Mouse (Mus musculus): ENCODE data around the gene Cx3cr1.

Gene Cx3cr1

DNA sequence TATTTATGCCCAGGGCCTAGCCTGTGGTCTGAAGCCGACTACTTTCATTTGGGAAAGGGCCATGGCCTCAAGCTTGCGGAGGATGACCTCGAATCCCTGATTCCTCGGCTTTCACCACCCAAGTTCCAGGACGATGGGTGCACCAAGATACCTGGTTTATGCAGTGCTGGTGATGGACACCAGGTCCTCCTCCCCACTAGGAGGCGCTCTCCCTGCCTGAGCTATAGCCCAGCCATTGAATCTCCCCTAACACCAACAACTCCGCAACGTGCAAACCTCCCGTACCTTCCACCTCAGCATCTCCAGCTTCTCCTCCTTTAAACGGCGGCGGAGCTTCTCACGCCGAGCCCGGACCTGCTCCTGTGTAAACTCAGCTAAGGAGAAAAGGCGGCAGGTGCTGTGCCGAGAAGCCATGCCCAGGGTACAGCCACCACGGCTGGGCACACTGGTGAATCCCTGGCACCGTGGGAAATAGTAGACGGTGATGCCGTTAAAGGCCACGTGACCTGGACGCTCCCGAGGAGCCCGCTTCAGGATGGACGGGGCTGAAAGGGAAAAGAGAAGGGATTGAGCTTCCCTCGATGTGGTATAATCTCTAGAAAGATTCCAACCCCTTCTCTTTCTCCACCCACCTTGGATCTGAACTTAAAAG lies 95.7 kb downstream of the Cx3cr1 start:
- DNase-seq (ENCODE audit: low read depth) = no peak

DNA sequence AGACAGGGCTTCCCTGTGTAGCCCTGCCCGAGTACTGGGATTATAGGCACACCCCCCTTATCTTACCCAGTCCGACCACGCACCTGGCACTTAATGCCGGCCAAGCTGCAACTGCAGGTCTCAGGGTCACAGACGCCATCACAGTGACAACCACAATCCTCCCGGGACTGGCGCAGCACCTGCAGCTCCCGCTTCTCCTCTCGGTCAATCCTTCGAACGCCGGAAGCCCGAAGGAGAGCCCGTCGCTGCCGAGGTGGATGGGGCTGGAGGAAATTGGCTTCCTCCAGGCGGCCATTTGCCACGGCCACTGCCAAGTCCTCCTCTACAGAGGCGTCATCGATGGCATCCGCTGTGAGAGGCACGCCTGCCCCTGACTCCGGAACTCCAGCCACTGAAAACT lies 96.4 kb downstream of the Cx3cr1 start:
- DNase-seq (ENCODE audit: low read depth) = no peak

DNA sequence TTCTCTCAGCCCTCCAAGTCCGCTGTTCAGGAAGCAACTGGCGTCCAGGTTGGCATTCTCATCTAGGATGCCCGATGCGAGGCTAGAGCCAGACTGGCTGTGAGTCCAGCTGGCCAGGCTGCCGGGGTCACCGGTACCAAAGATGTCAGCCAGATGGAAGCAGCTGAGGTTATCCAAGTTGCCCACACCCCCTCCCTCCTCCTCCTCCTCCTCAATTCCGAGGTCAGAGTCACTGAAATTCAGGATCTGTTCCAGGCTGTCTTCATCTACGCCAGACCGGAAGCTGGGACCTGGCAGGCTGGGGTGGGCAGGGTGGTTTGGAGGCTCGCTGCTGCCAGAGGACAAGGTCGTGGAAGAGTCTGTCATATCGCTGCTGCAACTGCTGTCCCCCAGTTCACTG lies 97.1 kb downstream of the Cx3cr1 start:
- no peak for DNase-seq (ENCODE audit: low read depth)

DNA sequence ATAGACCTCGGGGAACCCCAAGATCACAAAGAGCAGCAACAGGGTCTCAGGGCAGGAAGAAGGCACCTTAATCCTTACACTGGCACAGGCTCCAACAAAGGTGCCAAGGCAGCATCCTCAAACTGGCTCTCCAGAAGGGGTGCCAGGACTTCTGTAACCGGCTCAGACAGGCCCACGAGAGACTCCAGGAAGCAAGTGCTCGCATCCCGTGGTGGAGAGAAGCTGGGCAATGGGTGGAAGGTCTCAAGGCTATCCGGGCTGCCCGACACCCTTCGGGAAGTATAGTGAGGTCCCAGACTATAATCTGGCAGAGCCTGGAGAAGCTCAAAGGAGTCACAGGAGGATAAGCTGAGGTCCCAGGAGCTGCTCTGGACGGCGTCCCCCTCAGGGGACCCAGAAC lies 97.5 kb downstream of the Cx3cr1 start:
- DNase-seq (ENCODE audit: low read depth) = no peak

DNA sequence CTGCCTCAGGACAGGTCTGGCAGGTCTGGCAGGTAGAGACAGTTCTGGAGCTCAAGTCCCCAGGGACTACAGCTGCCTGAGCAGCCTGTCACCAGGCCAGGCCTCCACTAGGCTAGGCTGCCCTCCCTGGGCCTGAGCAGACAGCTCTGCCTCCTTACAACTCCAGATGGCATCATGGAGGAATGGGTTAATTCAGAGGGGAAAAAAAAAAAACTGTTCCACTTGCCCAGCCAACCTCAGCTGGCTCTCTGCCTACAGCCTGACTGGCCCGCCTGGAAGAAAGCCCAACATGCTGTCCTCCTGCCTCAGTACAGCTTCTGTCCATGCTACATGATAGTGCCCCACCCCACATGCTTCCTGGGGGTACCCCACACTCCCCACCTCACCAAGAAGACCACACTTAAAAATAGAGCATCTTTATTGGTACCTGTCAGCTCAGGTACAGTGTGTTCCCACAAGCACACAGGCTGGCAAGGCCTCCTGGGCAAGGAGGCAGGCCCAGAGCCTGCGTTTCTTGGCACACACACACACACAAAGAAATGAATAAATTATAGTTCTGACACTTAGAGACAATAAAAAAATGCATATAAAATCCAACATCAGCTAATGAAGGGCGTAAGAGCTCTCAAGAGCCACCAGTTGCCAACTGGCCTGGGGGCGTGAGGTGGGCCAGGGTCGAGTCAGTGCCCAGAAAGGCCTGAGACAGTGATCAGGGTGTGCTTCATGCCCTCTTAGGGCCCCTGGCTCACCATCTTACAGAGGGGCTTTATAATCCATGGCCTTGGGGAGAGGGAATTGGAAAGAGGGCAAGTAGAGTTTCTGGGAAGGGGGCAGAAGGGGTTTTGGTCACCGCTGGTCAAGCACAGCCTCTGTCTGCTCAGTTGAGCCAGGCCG lies 98.7 kb downstream of the Cx3cr1 start:
- DNase-seq (ENCODE audit: low read depth) = no peak

DNA sequence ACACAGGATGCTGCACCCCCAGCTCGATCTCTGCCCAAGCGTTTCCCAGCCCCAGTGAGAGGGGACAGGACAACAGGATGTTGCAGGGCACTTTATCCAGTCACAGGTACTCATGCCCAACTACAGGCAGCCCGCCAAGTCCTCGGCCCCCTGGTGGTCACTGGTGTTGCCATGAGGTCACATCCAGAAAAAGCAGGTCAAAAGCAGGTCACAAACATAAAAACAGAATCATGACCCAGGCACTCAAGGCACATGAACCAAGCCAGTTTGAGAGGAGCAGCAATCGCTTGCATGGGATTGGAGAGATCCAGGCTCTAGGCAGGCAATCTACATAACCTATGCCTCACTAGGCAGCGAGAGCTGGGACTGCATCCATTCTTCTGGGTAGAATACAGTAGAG lies 99.5 kb downstream of the Cx3cr1 start:
- no peak for DNase-seq (ENCODE audit: low read depth)

DNA sequence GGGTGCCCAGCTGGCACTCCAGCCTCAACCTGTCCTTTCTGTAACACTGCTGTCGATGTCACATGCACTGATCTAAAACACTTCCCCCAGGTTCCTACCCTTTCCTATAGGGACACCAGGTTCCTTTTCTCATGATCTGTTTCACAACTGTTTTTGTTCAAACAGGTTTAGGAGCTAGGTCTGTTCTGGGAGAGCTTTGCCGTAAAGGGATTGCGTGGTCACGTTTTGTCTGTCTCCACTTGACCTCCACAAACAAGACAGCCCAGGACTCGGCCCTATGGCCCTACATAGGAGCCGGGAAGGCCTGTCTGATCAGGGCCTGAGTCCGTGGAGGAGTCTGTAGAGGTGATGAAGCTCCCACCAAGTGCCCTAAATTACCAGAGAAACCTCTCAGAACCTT lies 99.9 kb downstream of the Cx3cr1 start:
- no peak for DNase-seq (ENCODE audit: low read depth)

DNA sequence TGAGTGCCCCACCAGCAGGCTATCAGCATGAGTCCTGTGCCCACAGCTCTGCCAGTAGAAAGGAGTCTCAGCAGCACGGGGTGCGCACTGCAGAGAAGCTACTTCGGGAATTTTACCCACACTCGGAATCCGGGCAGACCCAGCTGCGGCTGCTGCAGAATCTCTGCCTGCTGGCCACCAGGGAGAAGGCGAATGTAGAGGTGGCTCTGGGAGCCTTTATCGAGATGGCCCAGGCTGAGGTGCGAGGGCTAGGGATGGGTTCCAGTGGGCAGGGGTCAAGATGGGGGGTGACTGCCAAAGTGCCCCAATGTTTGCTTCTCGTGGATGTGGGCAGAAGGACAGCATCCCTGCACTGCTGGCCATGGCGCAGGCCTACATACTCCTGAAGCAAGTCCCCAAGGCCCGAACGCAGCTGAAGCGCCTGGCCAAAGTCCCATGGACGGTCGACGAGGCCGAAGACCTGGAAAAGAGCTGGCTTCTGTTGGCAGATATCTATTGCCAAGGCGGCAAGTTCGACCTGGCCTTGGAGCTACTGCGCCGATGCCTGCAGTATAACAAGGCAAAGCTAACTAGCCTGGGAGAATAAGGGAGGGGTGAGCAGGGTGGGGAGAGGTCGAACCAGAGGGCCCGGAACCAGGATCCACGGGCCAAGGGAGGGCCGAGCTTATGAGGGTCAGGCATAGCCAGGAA lies 103.3 kb downstream of the Cx3cr1 start:
- DNase-seq (ENCODE audit: low read depth) = no peak

DNA sequence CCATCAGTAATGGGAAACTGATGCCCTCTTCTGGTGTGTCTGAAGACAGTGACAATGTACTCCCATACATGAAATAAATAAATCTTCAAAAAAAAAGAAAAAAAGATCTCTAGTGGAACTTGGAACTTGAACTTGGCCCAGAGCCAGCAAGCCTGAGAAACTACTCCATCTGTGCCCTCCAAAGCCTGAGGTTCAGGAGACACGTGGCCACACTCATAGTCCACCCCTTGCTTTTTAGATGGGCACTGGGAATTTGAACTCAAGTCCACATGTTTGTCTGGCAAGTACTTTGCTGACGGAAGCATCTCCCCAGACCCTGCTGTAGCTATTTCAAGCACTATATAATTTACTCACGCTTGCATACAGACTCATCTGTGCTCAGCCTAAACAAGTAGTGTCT lies 104.5 kb downstream of the Cx3cr1 start:
- no peak for DNase-seq (ENCODE audit: low read depth)

DNA sequence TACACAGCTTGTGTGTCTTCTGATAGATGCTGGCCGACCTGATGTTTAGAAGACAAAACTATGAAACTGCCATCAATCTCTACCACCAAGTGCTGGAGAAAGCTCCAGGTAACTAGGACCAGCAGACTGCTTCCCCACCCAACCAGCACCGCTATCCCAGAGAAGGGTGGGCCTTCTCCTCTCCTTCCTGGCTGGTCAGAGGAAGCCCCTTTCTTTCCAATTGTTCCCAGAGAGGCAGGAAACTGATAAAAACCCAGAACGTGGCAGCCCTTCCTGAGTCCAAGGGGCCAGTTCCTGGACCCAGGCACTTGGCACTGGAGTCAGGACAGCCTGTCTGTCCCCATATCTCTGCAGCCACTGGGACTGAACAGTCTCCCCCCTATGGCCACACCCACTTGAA lies 105.5 kb downstream of the Cx3cr1 start:
- DNase-seq (ENCODE audit: low read depth) = no peak

DNA sequence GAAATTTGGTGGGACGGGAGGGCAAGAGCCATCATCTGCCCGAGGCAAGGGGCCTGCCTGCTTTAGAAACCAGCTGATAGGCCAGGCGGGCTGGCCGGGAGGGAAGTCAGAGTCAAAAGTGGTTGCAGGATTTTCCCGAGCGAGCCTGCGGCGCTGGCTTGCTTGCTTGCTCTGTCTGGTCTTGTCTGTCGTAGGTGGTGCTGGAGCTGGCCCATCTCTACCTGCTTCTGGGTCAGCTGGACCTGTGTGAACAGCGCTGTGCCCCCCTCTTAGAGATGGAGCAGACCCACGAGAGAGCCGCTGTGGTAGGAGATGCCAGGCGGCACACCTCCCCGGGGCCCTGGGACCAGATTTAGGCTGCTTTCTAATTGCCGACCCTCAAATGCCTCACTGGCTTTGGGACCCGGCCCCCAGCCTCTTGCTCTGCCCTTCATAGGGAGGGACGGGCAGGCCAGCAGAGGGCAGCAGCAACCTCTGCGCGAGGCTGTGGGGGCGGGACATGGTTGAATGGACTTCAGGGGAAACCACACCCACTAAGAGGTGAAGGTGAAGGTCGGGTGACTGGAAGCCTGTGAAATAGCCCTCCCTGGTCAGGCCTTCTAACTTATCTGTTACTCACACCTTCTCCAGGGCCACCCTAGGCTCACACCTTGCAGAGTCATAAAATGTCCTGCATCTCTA lies 106.6 kb downstream of the Cx3cr1 start:
- DNase-seq (ENCODE audit: low read depth) = no peak

DNA sequence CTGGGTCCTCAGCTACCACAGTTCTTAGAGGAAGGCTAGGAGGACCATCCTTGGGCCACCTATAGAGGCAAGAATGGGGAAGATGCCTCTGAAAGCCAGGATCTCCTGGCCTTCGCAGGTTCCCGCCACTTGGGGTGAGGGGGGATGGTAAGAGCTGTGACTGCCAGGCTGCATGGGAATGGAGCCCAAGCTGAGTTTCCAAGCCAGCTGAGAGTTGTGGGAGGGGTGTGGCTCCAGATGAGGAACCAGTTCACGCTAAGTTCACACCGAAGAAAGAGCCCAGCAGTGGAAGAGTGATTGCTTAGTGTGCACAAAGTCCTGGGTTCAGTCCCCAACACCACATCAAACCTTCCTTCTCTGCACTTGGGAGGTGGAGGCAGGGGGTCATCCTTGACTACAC lies 107.5 kb downstream of the Cx3cr1 start:
- no peak for DNase-seq (ENCODE audit: low read depth)

DNA sequence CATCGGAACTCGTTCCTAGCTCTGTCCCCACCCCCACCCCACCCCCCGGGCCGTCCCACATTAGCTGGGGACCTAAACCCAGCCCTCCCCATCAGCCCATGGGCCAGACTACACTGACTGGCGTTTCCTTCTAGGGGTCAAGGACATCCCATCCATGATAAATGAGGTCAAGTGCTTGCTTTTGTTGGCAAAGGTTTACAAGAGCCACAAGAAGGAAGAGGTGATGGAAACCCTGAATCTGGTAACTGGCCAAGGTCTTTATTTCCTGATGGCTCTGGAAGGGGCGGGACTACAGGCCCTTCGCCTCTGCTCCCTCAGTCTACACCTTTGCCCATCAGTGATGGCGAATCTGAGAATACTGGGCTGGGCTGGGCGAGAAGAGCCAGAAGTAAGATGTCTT lies 110.8 kb downstream of the Cx3cr1 start:
- DNase-seq (ENCODE audit: low read depth) = no peak

DNA sequence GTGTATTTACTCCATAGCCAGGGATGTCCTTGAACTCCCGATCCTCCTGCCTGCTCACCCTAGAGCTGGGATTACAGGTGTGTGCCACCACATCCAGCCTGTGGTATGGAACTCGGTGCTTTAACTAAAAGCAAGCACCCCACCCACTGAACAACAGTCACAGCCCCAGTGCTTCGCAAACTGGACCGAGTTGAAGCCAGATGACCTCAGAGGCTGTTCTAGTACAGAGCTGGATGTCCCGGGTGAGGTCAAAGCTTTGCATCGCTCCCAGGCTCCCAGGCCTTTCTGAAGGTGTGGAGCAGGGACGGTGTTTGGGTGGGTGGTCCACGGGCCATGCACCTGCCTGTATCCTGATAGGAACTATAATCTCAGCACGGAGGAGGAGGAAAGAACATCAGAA lies 118.3 kb downstream of the Cx3cr1 start:
- DNase-seq (ENCODE audit: low read depth) = no peak

DNA sequence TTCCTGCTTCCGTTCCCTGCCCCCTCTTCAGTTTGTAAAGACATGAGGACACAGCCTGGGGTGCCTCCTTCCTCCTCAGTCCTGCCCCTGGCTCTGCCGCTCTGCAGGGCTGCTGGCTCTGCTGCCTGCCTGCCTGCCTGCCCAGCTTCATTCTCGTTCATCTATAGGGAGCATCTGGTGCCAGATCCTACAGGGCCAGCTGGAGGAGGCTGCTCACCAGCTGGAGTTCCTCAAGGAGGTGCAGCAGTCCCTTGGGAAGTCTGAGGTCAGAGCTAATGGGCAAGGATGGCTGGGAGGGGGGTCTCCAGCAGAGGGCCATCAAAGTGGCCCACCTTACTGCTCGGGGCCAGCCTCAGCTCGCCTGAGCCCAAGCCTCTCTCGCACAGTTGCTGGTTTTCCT lies 119.2 kb downstream of the Cx3cr1 start:
- DNase-seq (ENCODE audit: low read depth) = no peak

DNA sequence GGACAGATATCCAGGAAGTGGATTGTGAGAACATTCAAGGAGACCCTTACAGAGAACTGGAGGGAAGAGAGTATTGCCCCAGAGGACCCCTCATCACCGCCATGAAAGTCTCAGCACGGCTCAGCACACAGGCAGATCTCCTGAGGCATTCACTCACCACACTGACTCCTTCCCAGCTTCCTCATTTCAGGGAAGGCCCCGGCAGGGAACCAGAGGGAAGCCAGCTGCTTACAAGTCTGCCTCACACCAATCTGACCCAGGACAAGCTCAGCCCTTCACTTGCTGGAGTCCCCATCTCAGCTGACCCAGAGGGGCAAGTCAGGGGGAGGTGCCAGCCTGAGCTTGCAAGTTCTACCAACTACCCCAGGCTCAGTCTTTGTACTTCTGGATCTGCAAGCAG lies 120.9 kb downstream of the Cx3cr1 start:
- DNase-seq (ENCODE audit: low read depth) = no peak

DNA sequence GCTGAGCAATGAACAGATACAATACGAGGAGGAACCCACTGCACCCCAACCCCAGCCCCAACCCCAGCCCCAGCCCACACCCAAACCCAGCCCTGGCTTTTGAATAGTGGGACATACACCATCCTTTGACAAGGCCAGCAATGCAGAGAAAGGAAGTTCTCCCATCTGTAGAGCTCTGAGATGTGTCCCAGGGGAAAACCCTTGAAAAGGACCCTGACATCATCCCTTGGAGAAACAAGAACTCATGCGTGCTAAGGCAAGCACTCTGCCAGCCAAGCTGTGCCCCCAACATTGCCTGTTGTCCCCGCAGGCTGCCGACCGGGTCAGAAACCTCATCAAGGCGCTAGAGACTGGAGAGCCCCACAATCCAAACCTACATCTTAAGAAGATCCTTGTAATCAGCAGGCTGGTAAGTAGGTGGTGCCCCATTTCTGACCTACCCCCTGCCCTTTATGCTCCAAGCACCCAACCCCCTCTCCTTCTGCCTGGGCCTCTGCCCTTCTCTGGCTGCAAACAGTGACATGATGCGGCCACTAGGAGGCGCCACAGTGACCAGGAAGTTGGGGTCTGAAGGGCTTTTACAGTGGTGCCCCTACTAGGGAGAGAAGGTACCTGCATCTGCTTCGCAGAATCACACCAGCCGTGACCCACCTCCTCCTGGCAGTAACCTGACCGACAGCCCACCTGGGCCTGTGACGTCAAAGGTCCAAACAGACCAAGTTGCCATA lies 124.3 kb downstream of the Cx3cr1 start:
- peak; percentile 24 for DNase-seq (ENCODE audit: low read depth)

DNA sequence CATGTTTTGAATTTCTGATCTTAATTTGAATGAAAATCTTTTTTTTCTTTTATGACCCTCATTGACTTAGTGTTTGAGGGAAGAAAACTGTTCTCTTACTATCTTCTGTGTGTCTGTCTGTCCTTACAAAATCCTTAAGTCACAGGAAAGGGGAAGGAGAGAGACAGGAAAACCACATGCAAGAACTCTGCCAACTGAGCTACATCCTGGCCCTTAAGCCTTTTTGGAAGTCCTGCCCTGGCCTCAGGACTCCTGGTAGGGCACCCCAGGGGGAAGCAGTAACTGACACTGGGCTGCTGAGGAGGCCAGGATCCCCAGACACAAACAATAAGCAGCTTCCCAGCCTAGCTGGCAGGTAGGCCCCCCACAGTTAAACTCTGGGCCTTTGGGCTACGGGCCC lies 126.4 kb downstream of the Cx3cr1 start:
- DNase-seq (ENCODE audit: low read depth) = no peak

DNA sequence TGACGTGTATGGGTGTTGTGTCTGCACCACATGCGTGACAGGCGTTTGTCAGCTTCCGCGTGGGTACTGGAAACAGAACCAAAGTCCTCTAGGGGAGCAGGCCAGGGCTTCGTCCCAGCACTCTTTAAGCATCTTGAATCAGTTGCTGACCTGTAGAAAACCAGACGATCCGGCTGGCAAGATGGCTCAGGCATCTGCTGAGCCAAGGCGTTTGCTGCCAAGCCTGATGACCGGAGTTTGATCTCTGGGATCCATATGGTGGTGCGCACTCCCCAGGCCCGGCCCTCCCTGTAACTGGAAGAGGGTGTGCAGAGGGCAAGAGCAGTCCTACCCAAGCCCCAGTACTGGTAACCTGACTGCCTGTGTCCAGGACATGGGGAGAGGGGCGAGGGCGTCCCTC lies 127.8 kb downstream of the Cx3cr1 start:
- no peak for DNase-seq (ENCODE audit: low read depth)

DNA sequence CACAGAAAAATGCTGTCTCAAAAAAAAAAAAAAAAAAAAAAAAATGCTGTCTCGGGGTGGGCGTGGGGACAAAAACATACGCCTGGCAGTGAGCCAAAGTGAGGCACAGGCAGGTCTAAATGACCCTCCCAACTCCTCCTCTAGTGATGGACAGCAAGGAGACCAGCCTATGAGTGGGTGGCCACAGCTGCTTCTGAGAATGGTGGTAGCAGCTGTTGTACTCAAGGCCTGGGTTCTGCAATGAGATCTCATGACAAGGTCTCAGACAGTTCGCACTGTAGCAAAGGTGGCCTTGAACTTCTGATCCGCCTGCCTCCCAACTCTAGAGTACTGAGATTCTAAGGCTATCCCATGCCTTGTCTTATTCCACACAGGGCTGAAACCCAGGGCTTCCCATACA lies 128.3 kb downstream of the Cx3cr1 start:
- no peak for DNase-seq (ENCODE audit: low read depth)

DNA sequence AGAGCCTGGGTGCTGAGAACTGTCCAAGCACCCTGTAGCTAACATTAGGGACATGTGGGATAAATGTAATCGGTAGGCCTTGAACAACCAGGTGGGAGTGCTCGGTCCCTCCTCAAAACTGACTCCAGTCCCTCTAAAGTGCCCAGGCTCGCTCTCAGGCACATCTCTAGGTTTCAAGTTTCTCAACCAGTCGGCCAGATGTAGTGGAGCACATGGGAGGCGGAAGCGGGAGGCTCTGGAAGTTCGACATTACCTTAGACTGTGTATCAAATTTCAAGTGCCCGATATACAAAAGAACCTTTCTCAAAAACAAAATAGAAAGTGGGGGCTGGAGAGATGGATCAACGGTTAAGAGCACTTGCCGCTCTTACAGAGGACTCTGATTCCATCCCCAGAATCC lies 130.0 kb downstream of the Cx3cr1 start:
- no peak for DNase-seq (ENCODE audit: low read depth)

DNA sequence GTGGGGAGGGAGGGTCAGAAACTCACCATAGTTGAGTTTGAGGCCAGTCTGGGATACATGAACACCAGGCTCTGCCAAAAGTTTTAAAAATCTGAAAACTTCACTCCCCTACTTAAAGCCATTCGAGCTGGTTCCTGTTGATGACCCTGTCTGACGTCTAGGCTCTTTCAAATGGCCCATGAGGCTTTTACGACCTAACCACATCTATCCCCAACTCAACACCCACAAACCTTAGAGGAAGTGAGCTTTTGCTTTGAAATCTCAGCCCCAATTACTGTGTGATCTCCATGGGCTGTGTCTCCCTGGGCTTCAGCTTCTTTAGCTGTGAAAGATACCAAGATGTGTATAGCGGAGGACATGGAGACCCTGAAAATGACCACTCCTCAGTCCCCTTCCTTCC lies 131.2 kb downstream of the Cx3cr1 start:
- DNase-seq (ENCODE audit: low read depth) = no peak

Data from c-Kit-positive CD71-positive TER-119-negative erythroid progenitor cells, embryonic 14.5 days (primary cell).